Mouse (Mus musculus) midbrain, embryonic 14.5 days (tissue): ENCODE measurements at regions not wholly inside any gene's neighbourhood (a gene's known extent, or its start where the extent isn't known, plus 50 kb on each side); places are given as distances from the start of the nearest gene placed in this dataset.
A peak's percentile ranks its signal among the peaks of the same experiment; 100 is the strongest.

Source experiments
- ATAC-seq: fragments of 200-750 bp; cut with Nextera tagmentation; 2 replicates; pipeline ENCODE4 v1.8.0; 2017; ENCODE audit warnings: moderate number of reproducible peaks, moderate library complexity; ENCODE audit not compliant: low FRiP score, low TSS enrichment
- DNase-seq: peaks from one replicate; pipeline ENCODE4 v3.0.0-alpha.2; 2015
- H3K27ac ChIP-seq: fragments of 300-500 bp; sonication (generic); replicated peaks from 2 replicates; pipeline ENCODE4 v1.5.1; 2014; ENCODE audit warnings: mild to moderate bottlenecking, low read depth, low read length, moderate library complexity
- H3K27me3 ChIP-seq: fragments of 300-500 bp; sonication (generic); 2 replicates; pipeline ENCODE4 v1.6.1; 2014; ENCODE audit warnings: low read length, control low read depth, mixed read lengths; ENCODE audit not compliant: control insufficient read depth, insufficient read depth
- H3K36me3 ChIP-seq: fragments of 300-500 bp; sonication (generic); 2 replicates; pipeline ENCODE4 v1.6.1; 2014; ENCODE audit warnings: low read length, control low read depth; ENCODE audit not compliant: control insufficient read depth, insufficient read depth
- H3K4me1 ChIP-seq: fragments of 300-500 bp; sonication (generic); 2 replicates; pipeline ENCODE4 v1.6.1; 2014; ENCODE audit warnings: mild to moderate bottlenecking, antibody characterized with exemption, low read length, control low read depth; ENCODE audit not compliant: control insufficient read depth, insufficient read depth
- H3K4me2 ChIP-seq: fragments of 300-500 bp; sonication (generic); 2 replicates; pipeline ENCODE4 v1.6.1; 2014; ENCODE audit warnings: mild to moderate bottlenecking, low read length, moderate library complexity
- H3K4me3 ChIP-seq: fragments of 300-500 bp; sonication (generic); replicated peaks from 2 replicates; pipeline ENCODE4 v1.5.1; 2014; ENCODE audit warnings: low read depth, low read length
- H3K9ac ChIP-seq: fragments of 300-500 bp; sonication (generic); replicated peaks from 2 replicates; pipeline ENCODE4 v1.6.1; 2014; ENCODE audit warnings: mild to moderate bottlenecking, low read length, moderate library complexity
- H3K9me3 ChIP-seq: fragments of 300-500 bp; sonication (generic); 2 replicates; pipeline ENCODE4 v1.6.1; 2016; ENCODE audit warnings: low read length, control low read depth, mixed read lengths; ENCODE audit not compliant: control insufficient read depth
- WGBS: fragments of 180-500 bp; shearing (Covaris S2); extraction: QIAGEN DNeasy Blood & Tissue Kit; methylation state at CpG from one replicate; pipeline ENCODE4 v1.1.7; 2014; 5-methylcytosine and 5-hydroxymethylcytosine counted together

DNA sequence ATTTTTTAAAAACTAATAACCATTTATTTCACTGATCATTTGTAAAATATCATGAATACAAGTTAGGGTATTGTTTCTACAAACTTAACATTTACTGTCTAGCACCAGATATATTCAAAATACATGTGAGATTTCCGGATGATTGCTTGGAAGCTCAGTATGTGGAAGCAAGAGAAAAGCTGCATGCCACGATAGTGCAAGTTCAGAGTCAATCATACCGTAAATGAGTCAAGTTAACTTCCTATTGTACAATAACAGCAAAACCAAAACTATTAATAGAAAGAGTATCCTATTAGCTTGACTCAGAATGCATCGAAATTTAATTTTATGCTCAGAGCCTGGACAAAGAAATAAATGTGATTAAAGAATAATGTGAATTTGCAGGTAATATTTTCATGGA, 1284.6 kb upstream of the Cited2 start:
- 86% methylated on average over 4 of the region's 4 CpGs for WGBS
- DNase-seq: no peak
- H3K4me1 ChIP-seq: peaks cover 9% of the 10 kb centered on the region
- no peak overlapping the region for H3K27ac ChIP-seq
- no peaks in the 10 kb centered on the region for H3K36me3 ChIP-seq
- H3K4me2 ChIP-seq: no peak overlapping the region
- no peak overlapping the region for H3K9ac ChIP-seq
- H3K4me3 ChIP-seq: no peak overlapping the region
- no peak for ATAC-seq
- no peaks in the 10 kb centered on the region for H3K9me3 ChIP-seq
- no peaks in the 10 kb centered on the region for H3K27me3 ChIP-seq

DNA sequence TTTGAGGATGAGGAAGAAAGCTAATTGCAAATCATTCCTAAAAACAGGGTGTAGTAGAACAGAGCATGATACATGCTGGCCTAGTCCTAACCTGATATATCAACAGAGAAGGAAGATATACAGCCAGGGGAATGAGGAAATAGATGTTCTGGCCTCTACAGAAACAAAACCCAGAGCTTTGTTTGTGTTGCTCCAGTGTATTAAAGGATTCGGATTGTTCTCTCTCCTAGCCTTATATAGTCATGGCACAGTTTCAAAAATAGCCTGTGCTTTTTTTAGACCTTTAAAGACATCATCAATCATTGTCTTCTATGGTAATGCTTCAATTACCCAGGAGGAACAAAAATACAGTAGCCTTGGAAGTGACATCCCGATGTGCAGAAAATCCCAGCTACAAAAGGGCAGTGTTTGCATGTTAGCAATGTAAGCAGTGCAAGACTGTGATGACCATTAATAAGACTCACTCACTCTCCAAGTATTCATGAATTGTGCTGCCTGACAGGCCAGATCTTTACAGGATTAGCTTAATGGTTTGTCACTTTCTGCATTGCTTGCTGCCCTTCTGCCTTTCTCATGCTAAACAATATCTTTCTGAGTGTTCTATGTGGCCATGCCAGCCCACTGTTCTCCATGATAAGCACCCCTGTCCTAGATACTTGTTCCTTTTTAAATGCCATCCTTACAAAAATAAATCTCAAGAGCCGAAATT, 1281.9 kb upstream of the Cited2 start:
- Histone ChIP-seq H3K4me2 (no peak overlapping the region), H3K9me3 (no peaks in the 10 kb centered on the region), H3K9ac (no peak overlapping the region), H3K4me3 (no peak overlapping the region), H3K27me3 (no peaks in the 10 kb centered on the region), H3K4me1 (peaks cover 9% of the 10 kb centered on the region), H3K36me3 (no peaks in the 10 kb centered on the region), H3K27ac (no peak overlapping the region)
- peak; percentile 21 for DNase-seq
- WGBS: 13% methylated on average over 3 of the region's 3 CpGs
- ATAC-seq: peak; percentile 75

DNA sequence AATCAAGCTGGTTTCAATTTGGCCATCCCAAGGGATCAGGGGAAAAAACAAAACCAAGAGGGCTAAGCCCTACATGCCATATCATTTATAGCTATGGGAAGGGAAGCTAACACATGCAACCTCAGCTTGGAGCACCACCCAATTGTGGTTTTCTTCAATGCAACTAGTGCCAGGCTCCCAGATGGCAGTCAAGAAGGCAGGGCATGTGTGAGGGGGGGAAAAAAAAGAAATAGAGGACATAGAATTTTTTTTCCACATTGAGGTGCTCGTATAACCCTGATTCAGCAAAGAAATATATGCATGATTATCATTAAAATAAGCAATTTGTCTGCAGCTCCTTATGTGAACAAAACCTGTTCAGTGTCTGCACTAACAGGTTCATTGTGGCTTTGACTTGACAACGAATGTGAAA, 1281.4 kb upstream of the Cited2 start:
- Histone ChIP-seq H3K27me3 (no peaks in the 10 kb centered on the region), H3K36me3 (no peaks in the 10 kb centered on the region), H3K4me1 (peaks cover 9% of the 10 kb centered on the region), H3K4me2 (no peak overlapping the region), H3K4me3 (no peak overlapping the region), H3K9ac (no peak overlapping the region), H3K9me3 (no peaks in the 10 kb centered on the region), H3K27ac (no peak overlapping the region)
- ATAC-seq (peak; percentile 64), DNase-seq (peak; percentile 13)
- 30% methylated on average over 2 of the region's 2 CpGs for WGBS

DNA sequence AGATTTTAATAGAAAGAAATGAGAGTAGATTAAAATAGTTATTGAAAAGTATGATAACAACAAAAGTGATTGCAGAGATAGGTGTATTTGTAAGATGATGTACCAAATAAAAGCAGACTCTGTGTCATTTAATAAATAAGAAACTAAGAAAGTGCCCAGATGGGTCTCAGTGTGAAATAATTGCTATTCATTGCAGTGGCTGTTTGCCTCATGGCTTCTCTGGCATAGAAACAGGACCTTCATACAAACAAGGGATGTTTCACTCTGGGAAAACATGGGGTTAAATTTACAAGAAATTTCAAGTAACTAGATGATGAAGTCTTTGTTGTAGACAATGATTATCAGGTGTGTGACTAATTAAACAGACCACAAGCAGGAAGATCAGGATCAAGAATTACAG, 1279.1 kb upstream of the Cited2 start:
- H3K9me3 ChIP-seq: no peaks in the 10 kb centered on the region
- H3K4me3 ChIP-seq: no peak overlapping the region
- no peak for ATAC-seq
- no peak for DNase-seq
- no peaks in the 10 kb centered on the region for H3K27me3 ChIP-seq
- no peak overlapping the region for H3K4me2 ChIP-seq
- no peak overlapping the region for H3K9ac ChIP-seq
- no peaks in the 10 kb centered on the region for H3K36me3 ChIP-seq
- no peak overlapping the region for H3K27ac ChIP-seq
- H3K4me1 ChIP-seq: peaks cover 9% of the 10 kb centered on the region

DNA sequence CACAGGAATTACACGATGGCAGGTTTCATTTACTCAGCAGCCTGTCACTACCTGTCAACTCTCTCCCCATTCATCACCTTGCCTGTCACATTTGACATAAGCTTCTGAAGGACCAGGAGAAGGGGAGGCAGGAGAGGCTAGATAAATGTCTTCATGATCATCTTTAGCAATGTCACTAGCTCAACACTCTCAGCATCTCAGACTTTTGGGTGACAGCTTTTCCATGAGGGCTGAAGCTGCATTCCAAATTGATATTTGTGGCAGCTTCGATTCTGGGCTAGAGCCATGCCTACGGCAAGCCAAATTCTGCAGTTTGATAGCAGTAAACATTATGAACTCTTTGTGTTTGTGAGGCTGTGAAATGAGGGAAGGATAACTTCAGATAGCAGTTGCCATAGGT, 1255.1 kb upstream of the Cited2 start:
- no peaks in the 10 kb centered on the region for H3K36me3 ChIP-seq
- no peak for ATAC-seq
- H3K9ac ChIP-seq: no peak overlapping the region
- H3K27ac ChIP-seq: no peak overlapping the region
- no peaks in the 10 kb centered on the region for H3K9me3 ChIP-seq
- no peak overlapping the region for H3K4me2 ChIP-seq
- 68% methylated on average over 3 of the region's 3 CpGs for WGBS
- H3K4me1 ChIP-seq: no peaks in the 10 kb centered on the region
- H3K4me3 ChIP-seq: no peak overlapping the region
- DNase-seq: peak; percentile 5
- H3K27me3 ChIP-seq: no peaks in the 10 kb centered on the region

DNA sequence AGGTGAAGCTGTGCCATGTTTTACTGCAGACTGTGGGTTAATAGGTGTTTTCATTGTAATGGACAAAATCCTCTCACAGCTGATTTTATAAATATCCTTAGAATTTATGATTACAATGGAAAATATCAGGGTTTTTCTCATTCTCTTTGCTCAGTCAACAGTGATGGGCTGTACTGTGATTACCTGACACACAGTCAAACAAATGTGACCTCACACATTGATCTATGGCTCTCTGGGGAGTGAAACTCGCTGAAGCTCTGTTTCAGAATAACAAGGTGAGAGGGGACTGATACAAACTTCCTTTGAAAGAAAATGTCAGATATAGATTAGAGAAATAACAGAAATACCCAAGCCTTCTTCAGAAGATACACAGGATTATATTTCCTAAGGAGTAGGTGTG, 1253.3 kb upstream of the Cited2 start:
- Histone ChIP-seq H3K9me3 (no peaks in the 10 kb centered on the region), H3K36me3 (no peaks in the 10 kb centered on the region), H3K27me3 (no peaks in the 10 kb centered on the region), H3K4me2 (no peak overlapping the region), H3K27ac (no peak overlapping the region), H3K4me3 (no peak overlapping the region), H3K4me1 (no peaks in the 10 kb centered on the region), H3K9ac (no peak overlapping the region)
- DNase-seq: peak; percentile 7
- 49% methylated on average over 1 of the region's 1 CpGs for WGBS
- ATAC-seq: no peak

DNA sequence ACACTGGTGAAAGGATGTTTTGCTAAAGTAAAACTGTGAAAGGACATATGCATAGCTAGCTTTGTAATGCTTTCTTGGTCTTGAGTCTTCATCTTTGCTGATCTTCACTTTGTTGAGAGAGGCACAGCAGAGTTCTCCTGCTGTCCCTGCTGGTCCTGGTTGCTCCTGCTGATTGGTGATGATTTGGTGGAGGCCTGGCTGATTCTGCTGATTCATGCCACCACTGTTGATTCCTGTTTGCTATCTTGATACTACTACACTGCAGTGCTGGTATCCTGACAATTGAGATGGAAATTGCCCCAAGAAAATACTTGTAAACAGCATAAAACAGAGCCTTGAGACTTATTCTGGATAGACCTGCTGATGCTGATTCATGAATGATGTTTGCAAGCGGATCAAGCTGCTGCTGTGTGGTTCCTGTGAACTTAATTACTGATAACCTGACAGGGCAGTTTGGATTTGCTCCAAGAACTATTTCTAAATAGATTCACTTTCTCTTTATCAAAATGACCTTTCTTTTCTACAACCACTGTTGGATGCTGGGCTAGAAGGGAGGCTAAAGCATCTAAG, 1249.0 kb upstream of the Cited2 start:
- DNase-seq: no peak
- no peaks in the 10 kb centered on the region for H3K36me3 ChIP-seq

DNA sequence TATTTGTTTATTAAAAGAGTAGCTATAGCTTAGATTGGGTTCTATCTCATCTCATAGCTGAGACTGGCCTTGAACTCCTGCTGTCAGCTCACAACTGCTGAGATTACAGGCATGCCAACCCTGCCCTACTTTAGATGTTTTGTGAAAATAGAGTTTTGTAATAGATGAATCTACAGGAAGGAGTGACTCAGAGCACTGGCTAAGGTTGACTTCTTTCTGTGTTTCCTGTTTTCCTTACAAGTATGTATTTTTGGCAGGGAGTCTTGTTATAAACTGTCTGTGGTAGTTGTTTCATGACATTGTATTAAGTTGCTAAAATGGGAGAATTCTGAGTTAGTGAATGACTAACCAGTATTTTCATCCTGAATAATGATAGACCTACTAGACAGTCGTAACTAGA, 1224.4 kb upstream of the Cited2 start:
- Histone ChIP-seq H3K9ac (no peak overlapping the region), H3K27me3 (no peaks in the 10 kb centered on the region), H3K4me2 (no peak overlapping the region), H3K36me3 (no peaks in the 10 kb centered on the region), H3K9me3 (no peaks in the 10 kb centered on the region), H3K27ac (no peak overlapping the region), H3K4me3 (no peak overlapping the region), H3K4me1 (no peaks in the 10 kb centered on the region)
- WGBS: 90% methylated on average over 1 of the region's 1 CpGs
- ATAC-seq (no peak), DNase-seq (no peak)

More for the DNA sequence above, 1249.0 kb upstream of the Cited2 start:
- WGBS: 65% methylated on average over 1 of the region's 1 CpGs
- Histone ChIP-seq H3K9ac (no peak overlapping the region), H3K4me2 (no peak overlapping the region), H3K4me3 (no peak overlapping the region), H3K27ac (no peak overlapping the region), H3K27me3 (no peaks in the 10 kb centered on the region), H3K4me1 (no peaks in the 10 kb centered on the region), H3K9me3 (no peaks in the 10 kb centered on the region)
- no peak for ATAC-seq

DNA sequence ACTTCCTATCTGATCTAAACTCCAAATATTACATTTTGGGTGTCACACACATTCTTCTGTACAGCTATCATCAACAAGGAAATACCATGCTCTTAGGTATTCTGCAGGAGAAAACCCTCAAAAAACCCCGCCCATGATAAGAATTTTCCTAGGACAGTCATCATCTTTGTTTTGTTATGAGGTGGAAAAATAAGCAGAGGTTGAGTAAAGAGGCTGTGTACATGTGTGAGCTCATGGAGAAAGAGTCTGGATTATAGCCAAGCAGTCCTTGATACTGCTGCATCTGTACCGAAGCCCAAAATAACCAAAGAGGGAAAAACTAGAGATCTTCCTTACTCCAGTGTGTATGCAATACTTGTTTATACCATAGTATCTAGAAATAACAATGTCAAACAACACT, 1215.3 kb upstream of the Cited2 start:
- no peak overlapping the region for H3K4me3 ChIP-seq
- H3K27ac ChIP-seq: no peak overlapping the region
- no peak overlapping the region for H3K4me2 ChIP-seq
- H3K9me3 ChIP-seq: no peaks in the 10 kb centered on the region
- 90% methylated on average over 2 of the region's 2 CpGs for WGBS
- no peaks in the 10 kb centered on the region for H3K36me3 ChIP-seq
- H3K27me3 ChIP-seq: no peaks in the 10 kb centered on the region
- H3K9ac ChIP-seq: no peak overlapping the region
- DNase-seq (no peak), ATAC-seq (no peak)
- no peaks in the 10 kb centered on the region for H3K4me1 ChIP-seq
